Mouse (Mus musculus): ENCODE measurements around the gene Gm8237. TPM values are rescaled to one million over a fixed set of nuclear protein-coding genes. Genes with fewer than 3 reads are reported as not detected.
"Not testable (repeated sequence)": the region's sequence is repeated elsewhere in the genome, so short reads cannot be mapped to it uniquely, and the experiment has no call there.

Gene Gm8237
- polyA plus RNA-seq (2015; fragmentation: Nextera tagmentation; extraction: Ambion mirVana): 1.0 and 1.9 TPM in 2 replicates

DNA sequence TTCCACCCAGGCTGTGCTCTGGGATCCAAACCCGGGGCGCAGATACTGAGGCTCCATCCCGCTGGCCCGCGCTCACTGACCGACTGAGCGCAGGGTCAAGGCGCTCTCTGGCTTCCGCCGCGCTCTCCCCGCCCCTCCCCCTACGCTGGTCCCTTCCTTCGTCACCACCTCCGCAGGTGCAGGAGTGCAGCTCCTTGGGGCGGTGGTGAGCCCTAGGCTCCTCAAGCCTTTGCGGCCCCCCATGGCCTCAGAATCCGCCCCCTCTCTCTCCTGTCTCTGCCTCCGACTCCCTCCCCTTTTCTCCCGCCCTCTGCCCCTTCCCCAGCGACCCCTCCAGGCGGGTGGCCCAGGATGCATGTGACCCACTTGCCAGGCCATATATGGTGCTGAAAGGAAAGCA lies at the start of gene Gm8237:
Gm8237 (minus strand) TSS at position 142 of the 400 bp plus-strand sequence.
- H3K36me3 ChIP-seq; H3K4me1 ChIP-seq; H3K9me3 ChIP-seq (replicated peaks); H3K27me3 ChIP-seq (replicated peaks): not testable (repeated sequence)
- WGBS: 5% methylated on average over 15 of the region's 22 CpGs
- Histone ChIP-seq H3K4me3 (replicated peaks) (peak within 1 kb of the TSS; percentile 49), H3K4me2 (peak within 1 kb of the TSS; percentile 77), H3K9ac (replicated peaks) (peak within 1 kb of the TSS; percentile 60), H3K27ac (replicated peaks) (peak within 1 kb of the TSS; percentile 51; the same call in 1 of the 2 replicates)
- peak; percentile 89 for ATAC-seq (ENCODE audit: low FRiP score)

DNA sequence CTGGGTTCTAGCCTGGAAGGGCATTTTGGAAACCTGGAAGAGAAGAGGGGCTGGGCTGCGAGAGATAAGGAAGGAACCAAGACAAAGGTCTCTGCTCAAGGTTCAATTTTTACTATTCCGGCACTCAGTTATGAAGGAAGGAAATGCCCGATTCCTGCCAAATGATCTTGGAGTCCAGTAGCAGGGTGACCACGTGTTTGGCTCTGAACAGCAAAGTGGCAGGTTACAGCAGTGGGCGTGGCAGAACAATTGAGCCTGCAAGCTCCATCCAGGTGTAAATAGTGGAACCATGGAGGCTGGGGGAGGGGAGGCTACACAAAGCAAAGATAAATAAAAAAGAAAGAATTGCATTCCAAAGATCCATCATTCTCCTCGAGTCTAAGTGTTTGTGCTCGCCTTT lies 43.1 kb upstream of the Gm8237 start:
- WGBS: 78% methylated on average over 7 of the region's 7 CpGs
- H3K36me3 ChIP-seq; H3K9me3 ChIP-seq (replicated peaks); H3K4me3 ChIP-seq (replicated peaks); H3K9ac ChIP-seq (replicated peaks); H3K4me1 ChIP-seq; H3K27me3 ChIP-seq (replicated peaks); H3K27ac ChIP-seq (replicated peaks); H3K4me2 ChIP-seq; ATAC-seq (ENCODE audit: low FRiP score): not testable (repeated sequence)

DNA sequence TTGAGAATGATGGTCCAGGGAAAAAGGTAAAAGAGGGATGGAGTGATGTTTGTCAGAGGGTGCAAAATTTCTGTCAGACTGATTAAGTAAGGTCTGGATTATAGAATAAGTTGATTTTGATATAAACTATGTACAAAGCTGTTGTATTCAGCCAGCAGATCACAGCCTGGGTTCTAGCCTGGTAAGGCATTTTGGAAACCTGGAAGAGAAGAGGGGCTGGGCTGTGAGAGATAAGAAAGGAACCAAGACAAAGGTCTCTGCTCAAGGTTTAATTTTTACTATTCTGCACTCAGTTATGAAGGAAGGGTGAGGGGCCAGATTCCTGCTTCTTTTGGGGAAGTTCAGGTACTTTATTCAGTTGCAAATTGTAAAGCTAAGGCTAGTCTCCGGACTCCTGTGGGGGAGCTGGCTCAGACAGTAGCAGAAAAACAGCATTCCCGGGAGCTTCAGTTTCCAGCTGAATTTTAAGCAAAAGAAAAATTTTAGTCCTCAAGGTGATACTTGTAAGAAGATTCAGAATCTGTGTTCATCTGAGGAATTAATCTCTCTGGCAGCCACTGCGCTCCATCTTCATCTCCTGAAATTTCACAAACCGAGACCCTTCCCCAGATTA lies 38.3 kb upstream of the Gm8237 start:
- not testable (repeated sequence) for H3K9me3 ChIP-seq (replicated peaks); H3K36me3 ChIP-seq; H3K9ac ChIP-seq (replicated peaks); H3K4me3 ChIP-seq (replicated peaks); H3K27ac ChIP-seq (replicated peaks); H3K4me2 ChIP-seq; H3K27me3 ChIP-seq (replicated peaks); H3K4me1 ChIP-seq; ATAC-seq (ENCODE audit: low FRiP score)
- WGBS: 84% methylated on average over 4 of the region's 4 CpGs

DNA sequence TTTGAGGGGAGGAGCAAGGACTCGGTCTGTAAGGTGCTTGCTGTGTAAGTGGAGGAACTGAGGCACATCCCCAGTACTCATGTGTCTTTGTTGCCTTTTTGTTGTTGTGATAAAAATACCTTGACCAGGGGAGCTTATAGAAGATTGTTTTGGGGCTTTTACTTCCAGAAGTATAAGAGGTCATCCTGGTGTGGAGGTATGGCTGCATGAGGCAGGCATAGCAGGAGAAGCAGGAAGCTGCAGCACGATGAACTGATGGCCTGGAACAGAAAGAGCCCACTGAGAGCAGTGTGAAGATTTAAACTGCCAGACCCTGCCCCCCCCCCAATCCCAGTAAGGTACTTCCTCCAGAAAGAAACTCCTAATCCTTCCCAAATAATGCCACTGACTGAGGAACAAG lies 33.5 kb upstream of the Gm8237 start:
- H3K4me3 ChIP-seq (replicated peaks); H3K9ac ChIP-seq (replicated peaks); H3K27ac ChIP-seq (replicated peaks); H3K4me1 ChIP-seq; H3K36me3 ChIP-seq; H3K4me2 ChIP-seq; H3K9me3 ChIP-seq (replicated peaks); H3K27me3 ChIP-seq (replicated peaks); ATAC-seq (ENCODE audit: low FRiP score): not testable (repeated sequence)
- WGBS: 83% methylated on average over 2 of the region's 2 CpGs

DNA sequence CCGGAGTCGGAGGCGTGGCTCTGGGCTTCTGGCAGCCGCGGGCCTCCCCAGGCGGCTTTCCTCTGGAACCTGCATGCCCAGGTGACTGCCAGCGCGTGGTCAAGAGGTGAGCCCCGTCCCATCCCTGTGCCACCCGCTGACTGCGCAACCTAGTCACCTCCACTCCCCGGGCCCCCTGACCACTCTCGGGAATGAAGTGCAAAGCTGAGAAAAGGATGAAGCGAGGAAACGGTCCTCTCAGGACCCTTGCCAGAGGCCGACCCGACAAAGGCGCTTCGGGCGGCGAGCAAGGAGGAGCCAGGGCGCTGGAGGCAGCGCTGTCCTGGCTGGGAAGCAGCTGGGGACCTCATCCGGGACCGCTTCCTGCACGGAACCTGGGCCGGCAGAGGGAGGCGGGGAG lies 391 bp downstream of the Gm8237 start:
- WGBS: under 1% methylated on average over 26 of the region's 28 CpGs
- H3K27ac ChIP-seq (replicated peaks); H3K4me1 ChIP-seq; H3K36me3 ChIP-seq; H3K9me3 ChIP-seq (replicated peaks); ATAC-seq (ENCODE audit: low FRiP score); H3K27me3 ChIP-seq (replicated peaks): not testable (repeated sequence)
- Histone ChIP-seq H3K4me2 (peak overlapping the region; percentile 77), H3K4me3 (replicated peaks) (peak overlapping the region; percentile 49), H3K9ac (replicated peaks) (peak overlapping the region; percentile 60)

DNA sequence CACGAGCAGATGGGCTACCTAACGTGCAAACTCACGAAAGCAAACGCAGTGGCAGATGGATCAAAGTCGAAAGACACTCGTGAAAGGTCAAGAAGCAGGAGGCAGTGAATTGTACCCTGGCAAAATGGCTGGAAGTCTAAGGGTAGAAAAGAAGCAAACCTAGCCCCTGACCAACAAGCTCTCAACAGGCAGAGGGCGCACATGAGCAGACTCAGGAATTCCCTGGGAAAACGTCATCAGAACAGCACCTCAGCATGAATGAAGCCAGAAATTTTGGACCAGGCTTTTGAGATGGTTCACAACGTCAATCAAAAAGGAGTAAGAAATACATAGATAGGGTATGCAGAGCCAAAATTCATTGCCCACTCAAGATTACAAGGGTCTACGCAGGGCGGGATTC lies 1.0 kb downstream of the Gm8237 start:
- not testable (repeated sequence) for H3K27ac ChIP-seq (replicated peaks); ATAC-seq (ENCODE audit: low FRiP score); H3K9me3 ChIP-seq (replicated peaks); H3K36me3 ChIP-seq; H3K4me1 ChIP-seq; H3K27me3 ChIP-seq (replicated peaks); H3K9ac ChIP-seq (replicated peaks)
- Histone ChIP-seq H3K4me3 (replicated peaks) (0 out of 2 replicates have a peak overlapping the region, but pooled peaks have one; percentile 17), H3K4me2 (peak overlapping the region; percentile 44)
- WGBS: 10% methylated on average over 7 of the region's 11 CpGs

DNA sequence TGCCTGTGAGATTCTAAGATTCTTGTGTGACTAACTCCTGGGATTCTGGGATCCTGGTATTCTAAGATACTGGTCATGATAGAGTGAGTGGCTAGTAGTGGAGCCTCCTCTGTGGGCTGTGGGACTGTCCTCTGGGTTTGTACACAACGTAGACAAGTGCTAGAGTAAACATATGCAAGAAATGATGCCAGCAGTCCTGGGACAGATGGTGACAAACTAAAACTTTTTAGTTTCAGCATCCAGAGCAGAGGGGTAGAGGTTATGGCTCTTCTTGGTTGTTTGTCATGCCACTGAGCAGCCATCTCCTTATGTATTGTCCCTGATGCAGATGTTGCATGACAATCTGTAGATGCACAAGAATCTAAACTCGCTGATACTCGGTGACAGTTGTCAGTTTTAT lies 24.3 kb downstream of the Gm8237 start:
- not testable (repeated sequence) for H3K4me2 ChIP-seq; H3K9me3 ChIP-seq (replicated peaks); H3K27me3 ChIP-seq (replicated peaks); ATAC-seq (ENCODE audit: low FRiP score); H3K4me3 ChIP-seq (replicated peaks); H3K27ac ChIP-seq (replicated peaks); H3K36me3 ChIP-seq; H3K4me1 ChIP-seq; H3K9ac ChIP-seq (replicated peaks)
- WGBS: 92% methylated on average over 3 of the region's 3 CpGs

DNA sequence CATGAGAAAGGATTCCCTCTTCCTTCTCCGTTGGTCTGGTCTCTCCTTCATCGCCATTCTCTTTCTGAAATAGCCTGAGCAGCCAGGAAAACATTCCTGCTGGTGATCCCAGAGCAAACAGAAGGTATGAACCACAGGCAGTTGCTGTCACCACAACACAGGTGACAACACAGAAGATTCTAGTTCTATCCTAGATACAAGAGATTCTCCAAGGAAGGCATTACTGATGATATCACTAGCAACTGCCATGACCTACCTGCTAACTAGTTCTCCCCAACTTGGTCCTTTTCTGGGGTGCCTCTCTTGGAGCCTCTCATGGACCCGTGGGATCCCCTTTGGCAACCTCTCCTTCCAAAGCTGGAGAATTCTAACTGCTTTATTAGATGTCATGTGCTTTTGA lies 50.0 kb downstream of the Gm8237 start, which contains the start of gene Gm3424:
Gm3424 (minus strand) TSS at position 101 of the 400 bp plus-strand sequence.
- not testable (repeated sequence) for H3K9me3 ChIP-seq (replicated peaks); H3K27ac ChIP-seq (replicated peaks); H3K4me2 ChIP-seq; H3K27me3 ChIP-seq (replicated peaks); H3K4me3 ChIP-seq (replicated peaks); ATAC-seq (ENCODE audit: low FRiP score); H3K36me3 ChIP-seq; H3K9ac ChIP-seq (replicated peaks); H3K4me1 ChIP-seq
- no CpG with 5 or more reads among the region's 3 CpGs for WGBS

DNA sequence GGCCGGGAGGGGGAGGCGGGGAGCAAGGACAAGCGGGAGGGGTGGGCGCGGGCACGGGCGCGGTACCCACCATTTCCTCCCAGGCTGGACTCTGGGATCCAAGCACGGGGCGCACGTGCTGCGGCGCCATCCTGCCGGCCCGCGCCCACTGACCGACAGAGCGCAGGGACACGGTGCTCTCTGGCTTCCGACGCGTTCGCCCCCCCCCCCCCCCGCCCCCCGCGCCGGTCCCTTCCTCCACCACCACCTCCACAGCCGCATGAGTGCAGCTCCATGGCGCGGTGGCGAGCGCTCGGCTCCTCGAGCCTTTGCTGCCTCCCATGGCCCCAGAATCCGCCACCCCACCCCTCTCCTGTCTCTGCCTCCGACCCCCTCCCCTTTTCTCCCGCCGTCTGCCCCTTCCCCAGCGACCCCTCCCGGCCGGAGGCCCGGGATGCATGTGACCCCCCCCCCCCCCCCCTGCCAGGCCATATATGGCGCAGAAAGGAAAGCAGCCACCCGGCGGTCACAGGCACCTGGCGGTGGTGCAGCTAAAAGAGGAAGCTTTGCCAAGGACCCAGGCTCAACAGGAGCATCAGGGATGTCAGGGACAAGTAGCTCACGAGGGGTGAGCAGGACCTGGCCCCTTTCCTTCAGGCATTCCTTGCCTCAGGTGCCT lies 67.4 kb downstream of the Gm8237 start:
- not testable (repeated sequence) for H3K4me2 ChIP-seq; H3K27ac ChIP-seq (replicated peaks); H3K9ac ChIP-seq (replicated peaks); H3K4me1 ChIP-seq; H3K27me3 ChIP-seq (replicated peaks); H3K4me3 ChIP-seq (replicated peaks); H3K9me3 ChIP-seq (replicated peaks); H3K36me3 ChIP-seq
- ATAC-seq (ENCODE audit: low FRiP score): peak; percentile 86; the same call in 1 of the 2 replicates
- WGBS: no CpG with 5 or more reads among the region's 47 CpGs

Other genes with a start within 250 kb of the Gm8237 start
- not detected in 2 replicates for gene Gm8265, start 247.4 kb downstream of the Gm8237 start, polyA plus RNA-seq (2015; fragmentation: Nextera tagmentation; extraction: Ambion mirVana)
- not detected in 2 replicates for gene Gm9603, start 192.9 kb downstream of the Gm8237 start, polyA plus RNA-seq (2015; fragmentation: Nextera tagmentation; extraction: Ambion mirVana)
- gene Gm3373, start 138.8 kb downstream of the Gm8237 start, polyA plus RNA-seq (2015; fragmentation: Nextera tagmentation; extraction: Ambion mirVana): 0.56 TPM in 1 of 2 replicates, not detected in the other
- 4.4 and 6.3 TPM in 2 replicates for gene Gm3383, start 72.4 kb downstream of the Gm8237 start, polyA plus RNA-seq (2015; fragmentation: Nextera tagmentation; extraction: Ambion mirVana)
- gene Gm3424, start 50.1 kb downstream of the Gm8237 start, polyA plus RNA-seq (2015; fragmentation: Nextera tagmentation; extraction: Ambion mirVana): not detected in 2 replicates
- gene Gm3248, start 81.4 kb upstream of the Gm8237 start, polyA plus RNA-seq (2015; fragmentation: Nextera tagmentation; extraction: Ambion mirVana): 3.8 and 5.5 TPM in 2 replicates
- gene Gm3453, start 98.8 kb upstream of the Gm8237 start, polyA plus RNA-seq (2015; fragmentation: Nextera tagmentation; extraction: Ambion mirVana): not detected in 2 replicates
- not detected in 2 replicates for gene Gm6337, start 177.9 kb upstream of the Gm8237 start, polyA plus RNA-seq (2015; fragmentation: Nextera tagmentation; extraction: Ambion mirVana)
- gene Gm8206, start 213.6 kb upstream of the Gm8237 start, polyA plus RNA-seq (2015; fragmentation: Nextera tagmentation; extraction: Ambion mirVana): 4.6 and 6.7 TPM in 2 replicates
- 3.8 and 6.2 TPM in 2 replicates for gene Gm3468, start 228.3 kb upstream of the Gm8237 start, polyA plus RNA-seq (2015; fragmentation: Nextera tagmentation; extraction: Ambion mirVana)
- gene Gm3476, start 245.4 kb upstream of the Gm8237 start, polyA plus RNA-seq (2015; fragmentation: Nextera tagmentation; extraction: Ambion mirVana): not detected in 2 replicates